Mouse (Mus musculus): ENCODE data around the gene Plxnd1.

The Plxnd1 gene

GRCm38 (mm10) chr6:116002311-116003104 lies 7.7 kb upstream of the Plxnd1 start:
- in situ Hi-C loops (cut with MboI, MseI): no loop called here

DNA sequence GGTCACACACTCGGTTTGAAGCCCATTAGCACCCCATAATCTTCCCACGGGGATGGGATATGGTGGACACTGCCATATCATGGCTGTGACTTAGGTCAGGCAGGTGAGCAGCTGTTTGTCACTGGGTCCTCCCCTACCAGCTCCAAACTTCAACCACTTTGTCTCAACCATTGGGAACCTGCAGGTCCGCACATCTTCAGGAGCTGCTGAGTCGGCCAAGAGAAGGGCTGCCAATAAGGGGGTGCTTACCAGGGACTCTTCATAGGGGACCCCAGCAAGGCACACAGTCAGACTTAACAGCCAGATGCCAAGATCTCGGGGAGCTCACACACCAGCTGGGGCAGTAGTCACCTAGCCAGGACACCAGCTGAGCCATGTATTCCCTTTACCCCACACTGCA lies 6.0 kb upstream of the Plxnd1 start:
- in situ Hi-C loops (cut with MboI, MseI): no loop called here

DNA sequence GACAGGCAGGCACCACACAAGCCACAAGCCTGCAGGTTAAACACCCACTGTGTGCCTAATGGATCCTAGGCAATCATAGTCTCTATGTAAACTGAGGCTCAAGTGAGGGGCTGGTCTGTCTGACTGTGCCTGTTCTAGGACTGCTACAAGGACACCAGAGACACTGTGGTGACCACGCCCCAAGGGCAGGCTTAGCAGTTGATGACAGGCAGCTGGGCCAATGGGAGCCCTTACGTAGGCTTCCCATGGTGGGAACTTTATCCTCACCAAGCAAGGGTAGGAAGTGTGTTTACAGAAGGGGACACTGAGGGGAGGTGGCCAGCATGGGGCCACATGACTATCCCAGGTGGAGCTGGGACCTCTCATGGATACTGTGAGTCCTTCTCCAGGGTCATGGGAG lies 4.4 kb upstream of the Plxnd1 start:
- in situ Hi-C loops (cut with MboI, MseI): loop anchor here (5.0 to 10.0 kb wide), 3 partner anchors 107 to 1896 kb away; no protein-coding TSS in a partner anchor

GRCm38 (mm10) chr6:115998758-115999157 lies 4.0 kb upstream of the Plxnd1 start:
- in situ Hi-C loops (cut with MboI, MseI): loop anchor here (5.0 to 10.0 kb wide), 3 partner anchors 106 to 1896 kb away; no protein-coding TSS in a partner anchor

GRCm38 (mm10) chr6:115997726-115998311 lies 3.0 kb upstream of the Plxnd1 start:
- in situ Hi-C loops (cut with MboI, MseI): loop anchor here (5.0 to 10.0 kb wide), 3 partner anchors 106 to 1897 kb away; no protein-coding TSS in a partner anchor

GRCm38 (mm10) chr6:115996171-115996851 lies 1.5 kb upstream of the Plxnd1 start:
- in situ Hi-C loops (cut with MboI, MseI): loop anchor here (5.0 to 10.0 kb wide), 3 partner anchors 104 to 1898 kb away; no protein-coding TSS in a partner anchor

GRCm38 (mm10) chr6:115995531-115995941 lies 731 bp upstream of the Plxnd1 start:
- in situ Hi-C loops (cut with MboI, MseI): loop anchor here (5.0 to 10.0 kb wide), 3 partner anchors 103 to 1899 kb away; no protein-coding TSS in a partner anchor

GRCm38 (mm10) chr6:115994146-115994876 lies 494 bp downstream of the Plxnd1 start:
- in situ Hi-C loops (cut with MboI, MseI): loop anchor here (10.0 kb wide), 2 partner anchors 1890 to 1900 kb away; no protein-coding TSS in a partner anchor

DNA sequence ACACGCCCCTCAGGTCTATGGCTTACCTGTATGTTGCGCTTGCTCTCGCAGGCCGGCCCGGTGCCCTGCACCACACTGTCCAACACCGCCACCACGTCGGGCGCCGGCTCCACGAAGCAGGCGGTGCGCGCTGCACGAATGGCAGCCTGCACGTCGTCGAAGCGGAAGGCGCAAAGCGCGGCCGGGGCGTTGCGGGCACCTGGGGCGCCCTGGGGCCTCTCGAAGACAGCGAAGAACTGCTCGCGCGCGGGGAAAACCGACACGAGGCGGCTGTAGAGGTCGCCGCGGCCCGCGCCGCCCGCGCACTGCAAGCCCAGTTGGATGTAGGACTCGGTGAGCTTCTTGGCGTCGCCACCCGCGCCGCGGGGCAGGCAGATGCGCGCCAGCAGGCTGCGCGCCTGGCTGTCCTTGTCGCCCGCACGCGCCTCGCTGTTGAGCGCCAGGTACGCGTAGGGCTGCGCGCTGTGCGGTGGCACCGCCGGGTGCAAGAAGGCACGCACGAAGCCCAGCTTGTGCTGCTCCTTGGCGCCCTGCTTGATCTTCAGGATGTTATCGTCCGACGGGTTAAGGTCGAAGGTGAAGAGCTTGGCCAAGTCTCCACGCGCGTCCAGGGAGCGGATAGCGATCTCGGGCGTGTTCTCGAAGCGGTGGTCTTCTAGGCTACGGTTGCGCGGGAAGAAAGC lies 1.2 kb downstream of the Plxnd1 start:
- in situ Hi-C loops (cut with MboI, MseI): loop anchor here (10.0 kb wide), 2 partner anchors 1891 to 1901 kb away; no protein-coding TSS in a partner anchor

- in situ Hi-C loops (cut with MboI, MseI): loop anchor here (10.0 kb wide), 2 partner anchors 1892 to 1902 kb away; no protein-coding TSS in a partner anchor
Measured at GRCm38 (mm10) chr6:115992981-115993380, 1.8 kb downstream of the Plxnd1 start.

DNA sequence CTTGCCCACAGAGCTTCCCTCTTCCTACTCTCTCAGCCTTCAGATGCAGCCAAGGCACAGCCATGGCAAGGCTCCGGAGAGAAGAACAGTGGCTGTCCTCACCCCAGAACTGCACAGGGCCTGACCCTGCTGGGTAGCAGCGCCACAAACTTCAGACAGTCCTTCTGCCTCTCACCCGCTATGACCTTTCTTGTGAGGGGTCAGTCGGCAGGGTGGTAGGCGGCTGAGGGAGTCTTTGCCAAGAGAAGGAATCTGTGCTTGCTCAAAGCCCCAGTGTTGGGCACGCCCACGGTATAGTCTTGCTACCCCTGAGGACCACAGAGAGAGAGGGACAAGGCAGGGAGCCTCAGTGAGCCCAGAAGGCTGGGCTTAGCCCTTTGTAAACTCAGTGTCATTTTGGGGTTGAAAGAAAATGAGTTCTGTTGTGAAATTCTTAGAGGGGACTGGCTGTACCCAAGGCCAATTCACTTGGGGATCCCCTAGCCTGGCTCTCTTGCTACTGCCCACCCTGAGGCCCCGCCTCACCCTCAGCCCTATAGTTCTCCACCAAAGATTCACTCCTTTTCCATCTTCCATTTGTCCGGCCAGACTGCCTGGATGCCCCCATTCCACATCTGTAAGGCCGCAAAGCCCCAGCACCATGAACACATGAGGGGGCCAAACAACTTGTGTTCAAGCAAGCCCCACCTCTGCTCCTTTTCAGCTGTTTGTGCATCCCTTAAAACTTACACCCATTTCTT lies 2.8 kb downstream of the Plxnd1 start:
- in situ Hi-C loops (cut with MboI, MseI): loop anchor here (10.0 kb wide), 2 partner anchors 1893 to 1903 kb away; no protein-coding TSS in a partner anchor

GRCm38 (mm10) chr6:115991108-115991880 lies 3.5 kb downstream of the Plxnd1 start:
- in situ Hi-C loops (cut with MboI, MseI): loop anchor here (10.0 kb wide), 2 partner anchors 1894 to 1904 kb away; no protein-coding TSS in a partner anchor

GRCm38 (mm10) chr6:115990479-115990878 lies 4.3 kb downstream of the Plxnd1 start:
- in situ Hi-C loops (cut with MboI, MseI): loop anchor here (10.0 kb wide), 2 partner anchors 1894 to 1904 kb away; no protein-coding TSS in a partner anchor

- in situ Hi-C loops (cut with MboI, MseI): loop anchor here (10.0 kb wide), 2 partner anchors 1895 to 1905 kb away; no protein-coding TSS in a partner anchor
Measured at GRCm38 (mm10) chr6:115990056-115990455, 4.7 kb downstream of the Plxnd1 start.

DNA sequence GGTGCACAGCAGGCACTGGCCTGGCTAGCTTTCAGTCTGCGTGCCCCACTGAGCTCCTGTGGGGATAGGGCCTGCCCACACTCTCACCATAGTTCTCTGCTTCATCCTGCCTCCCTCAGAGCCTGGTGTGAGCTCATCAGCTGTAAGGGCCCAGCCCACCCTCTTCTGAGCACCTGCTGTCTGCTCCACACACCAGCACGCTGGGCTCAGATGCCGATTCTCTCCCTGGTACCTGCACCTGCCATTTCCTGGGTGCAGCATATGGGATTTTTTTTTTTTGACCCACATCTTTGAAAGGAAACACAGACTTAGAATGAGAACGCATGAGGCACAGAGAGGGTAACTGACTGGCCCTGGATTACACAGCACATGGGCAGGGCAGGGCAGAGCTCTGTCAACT lies 5.2 kb downstream of the Plxnd1 start:
- in situ Hi-C loops (cut with MboI, MseI): loop anchor here (10.0 kb wide), 2 partner anchors 1895 to 1905 kb away; no protein-coding TSS in a partner anchor

- in situ Hi-C loops (cut with MboI, MseI): no loop called here
Measured at GRCm38 (mm10) chr6:115989032-115989431, 5.8 kb downstream of the Plxnd1 start.

DNA sequence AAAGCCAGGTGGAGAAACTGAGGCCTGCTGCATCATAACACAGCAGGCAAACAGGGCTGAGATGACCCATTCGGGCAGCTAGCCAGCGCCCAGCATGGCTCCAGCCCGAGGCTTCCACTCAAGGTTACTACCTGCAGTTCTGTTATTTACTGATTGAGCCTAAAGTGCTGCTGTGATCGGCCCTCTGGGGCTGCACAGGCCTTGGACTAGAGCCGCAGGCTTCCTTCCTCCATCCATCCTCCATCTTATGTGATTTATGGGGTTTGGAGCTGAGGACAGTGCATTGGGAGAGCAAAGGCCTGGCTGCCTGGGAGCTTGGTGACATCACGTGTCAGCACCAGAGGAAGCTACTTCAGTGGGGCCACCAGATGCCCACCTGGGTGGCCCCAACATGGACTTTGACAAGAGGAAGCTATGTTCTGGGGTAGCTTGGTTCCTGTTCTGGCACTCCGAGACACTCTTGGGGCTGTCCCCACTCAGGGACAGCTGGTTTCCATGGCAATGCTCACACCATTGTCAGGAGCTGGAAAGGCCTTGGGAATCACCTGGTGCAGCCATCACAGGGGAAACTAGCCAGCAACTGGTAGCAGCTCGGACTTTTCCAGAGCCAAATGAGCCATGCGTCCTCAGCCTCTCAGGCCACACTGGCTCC lies 7.6 kb downstream of the Plxnd1 start:
- in situ Hi-C loops (cut with MboI, MseI): no loop called here

- in situ Hi-C loops (cut with MboI, MseI): no loop called here
Measured at GRCm38 (mm10) chr6:115986472-115987095, 8.2 kb downstream of the Plxnd1 start.
